Mouse (Mus musculus) heart, postnatal 0 days (tissue): ENCODE results near the gene Steap2. TPM values are rescaled to one million over a fixed set of nuclear protein-coding genes. Genes with fewer than 3 reads are reported as not detected.

Experiments used
- ATAC-seq: fragments of 200-750 bp; cut with Nextera tagmentation; 2 replicates; pipeline ENCODE4 v1.8.0; 2017; ENCODE audit warnings: low read depth, moderate number of reproducible peaks, moderate library complexity; ENCODE audit not compliant: insufficient read depth
- DNase-seq: peaks from one replicate; pipeline ENCODE4 v3.0.0-alpha.2; 2016; ENCODE audit warnings: low spot score
- H3K27ac ChIP-seq: fragments of 300-500 bp; sonication (generic); 2 replicates; pipeline ENCODE4 v1.5.1; 2014; ENCODE audit warnings: low read depth, mild to moderate bottlenecking
- H3K27me3 ChIP-seq: fragments of 300-500 bp; sonication (generic); 2 replicates; pipeline ENCODE4 v1.6.1; 2014; ENCODE audit warnings: low read length, mixed read lengths; ENCODE audit not compliant: control insufficient read depth, insufficient read depth
- H3K36me3 ChIP-seq: fragments of 300-500 bp; sonication (generic); replicated peaks from 2 replicates; pipeline ENCODE4 v1.6.1; 2014; ENCODE audit warnings: low read length, mixed read lengths; ENCODE audit not compliant: control insufficient read depth, insufficient read depth
- H3K4me1 ChIP-seq: fragments of 300-500 bp; sonication (generic); 2 replicates; pipeline ENCODE4 v1.6.1; 2014; ENCODE audit warnings: antibody characterized with exemption; ENCODE audit not compliant: control insufficient read depth, insufficient read depth
- H3K4me2 ChIP-seq: fragments of 300-500 bp; sonication (generic); 2 replicates; pipeline ENCODE4 v1.6.1; 2014; ENCODE audit warnings: low read depth, mild to moderate bottlenecking, low read length, moderate library complexity
- H3K4me3 ChIP-seq: fragments of 300-500 bp; sonication (generic); 2 replicates; pipeline ENCODE4 v1.5.1; 2014; ENCODE audit warnings: low read depth, low read length
- H3K9ac ChIP-seq: fragments of 300-500 bp; sonication (generic); replicated peaks from 2 replicates; pipeline ENCODE4 v1.6.1; 2014; ENCODE audit warnings: low read depth, low read length, mixed read lengths
- H3K9me3 ChIP-seq: fragments of 300-500 bp; sonication (generic); replicated peaks from 2 replicates; pipeline ENCODE4 v1.6.1; 2016; ENCODE audit warnings: low read length; ENCODE audit not compliant: control insufficient read depth
- CTCF ChIP-seq: IDR thresholded peaks from 2 replicates; pipeline ENCODE4 v1.5.1; 2016; ENCODE audit warnings: antibody characterized with exemption, control low read depth, low read depth
- EP300 ChIP-seq: IDR thresholded peaks from 2 replicates; pipeline ENCODE4 v1.6.1; 2016; ENCODE audit warnings: antibody characterized with exemption, low read depth
- WGBS: fragments of 180-500 bp; shearing (Covaris S2); extraction: QIAGEN DNeasy Blood & Tissue Kit; methylation state at CpG from one replicate; pipeline ENCODE4 v1.1.7; 2014; 5-methylcytosine and 5-hydroxymethylcytosine counted together
- polyA plus RNA-seq: library from polyadenylated mRNA; unstranded; fragments of >200 nt; fragmentation: Nextera tagmentation; extraction: Ambion mirVana; gene quantifications from 2 replicates; pipeline ENCODE4 v1.2.1, GENCODE M21; 2015
- total RNA-seq: library from RNA; depleted of rRNA; stranded (reverse); fragments of >200 nt; gene quantifications from 2 replicates; pipeline ENCODE4 v1.2.3, GENCODE M21; 2014; ENCODE audit warnings: low replicate concordance

Steap2 gene
- total and polyA plus RNA-seq, 2 experiments from 2014 or later = 0.94 to 3.1 TPM

GRCm38 (mm10) chr5:5711032-5711431 lies 16.7 kb upstream of the Steap2 start:
- Histone ChIP-seq H3K4me1 (no peaks in the 10 kb centered on the region), H3K27ac (no peak overlapping the region), H3K36me3 (no peaks in the 10 kb centered on the region), H3K4me3 (no peak overlapping the region), H3K9ac (no peak overlapping the region), H3K9me3 (no peaks in the 10 kb centered on the region), H3K27me3 (no peaks in the 10 kb centered on the region), H3K4me2 (no peak overlapping the region)
- WGBS = 52% methylated on average over 4 of the region's 4 CpGs
- TF ChIP-seq CTCF (no peak), EP300 (no peak)
- DNase-seq = no peak
- ATAC-seq = no peak

- no peak for TF ChIP-seq EP300
- TF ChIP-seq CTCF = no peak
These were observed 13.2 kb upstream of the Steap2 start for GRCm38 (mm10) chr5:5707341-5708278.

GRCm38 (mm10) chr5:5705019-5705418 lies 10.6 kb upstream of the Steap2 start:
- H3K27ac ChIP-seq = no peak overlapping the region
- no peak overlapping the region for H3K9ac ChIP-seq
- H3K9me3 ChIP-seq = no peaks in the 10 kb centered on the region
- no peaks in the 10 kb centered on the region for H3K4me1 ChIP-seq
- H3K4me3 ChIP-seq = no peak overlapping the region
- H3K4me2 ChIP-seq = no peak overlapping the region
- no peaks in the 10 kb centered on the region for H3K27me3 ChIP-seq
- no peaks in the 10 kb centered on the region for H3K36me3 ChIP-seq
- WGBS = 53% methylated on average over 2 of the region's 2 CpGs
- TF ChIP-seq EP300 = no peak
- TF ChIP-seq CTCF = no peak
- ATAC-seq (no peak), DNase-seq (no peak)

More at GRCm38 (mm10) chr5:5707341-5708278, 13.2 kb upstream of the Steap2 start:
- 61% methylated on average over 13 of the region's 13 CpGs for WGBS
- Histone ChIP-seq H3K4me3 (no peak overlapping the region), H3K9me3 (no peaks in the 10 kb centered on the region), H3K9ac (no peak overlapping the region), H3K27me3 (no peaks in the 10 kb centered on the region), H3K4me1 (no peaks in the 10 kb centered on the region), H3K27ac (no peak overlapping the region), H3K4me2 (no peak overlapping the region), H3K36me3 (no peaks in the 10 kb centered on the region)
- no peak for DNase-seq
- no peak for ATAC-seq

- WGBS = 77% methylated on average over 2 of the region's 2 CpGs
- Histone ChIP-seq H3K9me3 (no peaks in the 10 kb centered on the region), H3K27ac (no peak overlapping the region)
These were observed 6.0 kb upstream of the Steap2 start for GRCm38 (mm10) chr5:5700386-5700785.

GRCm38 (mm10) chr5:5698830-5699229 lies 4.5 kb upstream of the Steap2 start:
- H3K27ac ChIP-seq = no peak overlapping the region
- H3K36me3 ChIP-seq = no peaks in the 10 kb centered on the region
- no peak for DNase-seq
- WGBS = 37% methylated on average over 3 of the region's 3 CpGs
- H3K4me3 ChIP-seq = no peak overlapping the region
- no peaks in the 10 kb centered on the region for H3K9me3 ChIP-seq
- no peaks in the 10 kb centered on the region for H3K4me1 ChIP-seq
- no peak overlapping the region for H3K9ac ChIP-seq
- no peaks in the 10 kb centered on the region for H3K27me3 ChIP-seq
- no peak for ATAC-seq
- no peak for TF ChIP-seq CTCF
- no peak for TF ChIP-seq EP300
- no peak overlapping the region for H3K4me2 ChIP-seq

More at GRCm38 (mm10) chr5:5700386-5700785, 6.0 kb upstream of the Steap2 start:
- H3K36me3 ChIP-seq = no peaks in the 10 kb centered on the region
- ATAC-seq = no peak
- no peak for TF ChIP-seq EP300
- no peak for DNase-seq
- H3K27me3 ChIP-seq = no peaks in the 10 kb centered on the region
- no peak overlapping the region for H3K9ac ChIP-seq
- H3K4me1 ChIP-seq = no peaks in the 10 kb centered on the region
- H3K4me3 ChIP-seq = no peak overlapping the region
- no peak overlapping the region for H3K4me2 ChIP-seq
